Mouse (Mus musculus) lung, postnatal 0 days (tissue): ENCODE measurements around the gene Tmem217. TPM values are rescaled to one million over a fixed set of nuclear protein-coding genes. Genes with fewer than 3 reads are reported as not detected.

Experiments used
- ATAC-seq: fragments of 200-750 bp; cut with Nextera tagmentation; 2 replicates; pipeline ENCODE4 v1.8.0; 2017; ENCODE audit warnings: moderate library complexity
- DNase-seq: peaks from one replicate; pipeline ENCODE4 v3.0.0-alpha.2; 2016; ENCODE audit warnings: low spot score
- H3K27ac ChIP-seq: fragments of 300-500 bp; sonication (generic); 2 replicates; pipeline ENCODE4 v1.5.1; 2014; ENCODE audit warnings: antibody characterized with exemption, mild to moderate bottlenecking, low read length, mixed read lengths
- H3K27me3 ChIP-seq: fragments of 300-500 bp; sonication (generic); replicated peaks from 2 replicates; pipeline ENCODE4 v1.6.1; 2014; ENCODE audit warnings: low read length, mixed read lengths; ENCODE audit not compliant: insufficient read depth
- H3K36me3 ChIP-seq: fragments of 300-500 bp; sonication (generic); 2 replicates; pipeline ENCODE4 v1.6.1; 2014; ENCODE audit warnings: low read length, mixed read lengths; ENCODE audit not compliant: insufficient read depth
- H3K4me1 ChIP-seq: fragments of 300-500 bp; sonication (generic); 2 replicates; pipeline ENCODE4 v1.6.1; 2014; ENCODE audit warnings: antibody characterized with exemption, low read depth, low read length, mixed read lengths; ENCODE audit not compliant: insufficient read depth
- H3K4me2 ChIP-seq: fragments of 300-500 bp; sonication (generic); replicated peaks from 2 replicates; pipeline ENCODE4 v1.6.1; 2014; ENCODE audit warnings: low read depth, mild to moderate bottlenecking, low read length, moderate library complexity, mixed read lengths
- H3K4me3 ChIP-seq: fragments of 300-500 bp; sonication (generic); 2 replicates; pipeline ENCODE4 v1.5.1; 2014; ENCODE audit warnings: low read depth, low read length
- H3K9ac ChIP-seq: fragments of 300-500 bp; sonication (generic); replicated peaks from 2 replicates; pipeline ENCODE4 v1.6.1; 2014; ENCODE audit warnings: low read depth, mild to moderate bottlenecking
- H3K9me3 ChIP-seq: fragments of 300-500 bp; sonication (generic); 2 replicates; pipeline ENCODE4 v1.6.1; 2016; ENCODE audit warnings: low read length, mixed read lengths
- CTCF ChIP-seq: IDR thresholded peaks from 2 replicates; pipeline ENCODE4 v1.5.1; 2016; ENCODE audit warnings: antibody characterized with exemption, mild to moderate bottlenecking
- EP300 ChIP-seq: IDR thresholded peaks from 2 replicates; pipeline ENCODE4 v1.6.1; 2016; ENCODE audit warnings: antibody characterized with exemption, mild to moderate bottlenecking, control low read depth
- WGBS: fragments of 180-500 bp; shearing (Covaris S2); extraction: QIAGEN DNeasy Blood & Tissue Kit; methylation state at CpG from one replicate; pipeline ENCODE4 v1.1.7; 2014; 5-methylcytosine and 5-hydroxymethylcytosine counted together
- polyA plus RNA-seq: library from polyadenylated mRNA; unstranded; fragments of >200 nt; fragmentation: Nextera tagmentation; extraction: Ambion mirVana; gene quantifications from 2 replicates; pipeline ENCODE4 v1.2.1, GENCODE M21; 2015

Gene Tmem217
- polyA plus RNA-seq, 1 experiment from 2014 or later: 0.31 TPM

GRCm38 (mm10) chr17:29589221-29589898 is 37.2 kb upstream of the Tmem217 start:
- peak; percentile 34 for TF ChIP-seq CTCF
- TF ChIP-seq EP300: no peak
- ATAC-seq (peak; percentile 79), DNase-seq (peak; percentile 65)
- Histone ChIP-seq H3K36me3 (no peaks in the 10 kb centered on the region), H3K9ac (no peak overlapping the region), H3K4me2 (no peak overlapping the region), H3K27ac (no peak overlapping the region), H3K27me3 (no peaks in the 10 kb centered on the region), H3K4me3 (no peak overlapping the region), H3K9me3 (no peaks in the 10 kb centered on the region), H3K4me1 (no peaks in the 10 kb centered on the region)
- 47% methylated on average over 11 of the region's 11 CpGs for WGBS

- Histone ChIP-seq H3K9me3 (no peaks in the 10 kb centered on the region), H3K9ac (no peak overlapping the region), H3K4me2 (no peak overlapping the region), H3K4me3 (no peak overlapping the region), H3K4me1 (no peaks in the 10 kb centered on the region), H3K27me3 (no peaks in the 10 kb centered on the region), H3K27ac (no peak overlapping the region), H3K36me3 (no peaks in the 10 kb centered on the region)
- 70% methylated on average over 9 of the region's 9 CpGs for WGBS
- ATAC-seq (no peak), DNase-seq (no peak)
- TF ChIP-seq EP300: no peak
- TF ChIP-seq CTCF: no peak
Measured at GRCm38 (mm10) chr17:29586921-29587320, 34.7 kb upstream of the Tmem217 start.

GRCm38 (mm10) chr17:29585446-29585845 is 33.3 kb upstream of the Tmem217 start:
- DNase-seq (no peak), ATAC-seq (no peak)
- no peak overlapping the region for H3K9ac ChIP-seq
- no peak for TF ChIP-seq CTCF
- no peak overlapping the region for H3K27ac ChIP-seq
- no peaks in the 10 kb centered on the region for H3K36me3 ChIP-seq
- H3K27me3 ChIP-seq: no peaks in the 10 kb centered on the region
- no peaks in the 10 kb centered on the region for H3K9me3 ChIP-seq
- 84% methylated on average over 5 of the region's 6 CpGs for WGBS
- no peaks in the 10 kb centered on the region for H3K4me1 ChIP-seq
- no peak overlapping the region for H3K4me3 ChIP-seq
- H3K4me2 ChIP-seq: no peak overlapping the region

GRCm38 (mm10) chr17:29584737-29585136 is 32.6 kb upstream of the Tmem217 start:
- no peak for DNase-seq
- H3K36me3 ChIP-seq: no peaks in the 10 kb centered on the region
- H3K9ac ChIP-seq: no peak overlapping the region
- no peak overlapping the region for H3K27ac ChIP-seq
- no peaks in the 10 kb centered on the region for H3K4me1 ChIP-seq
- no peak for TF ChIP-seq EP300
- TF ChIP-seq CTCF: no peak
- no peaks in the 10 kb centered on the region for H3K27me3 ChIP-seq
- 74% methylated on average over 3 of the region's 3 CpGs for WGBS
- no peaks in the 10 kb centered on the region for H3K9me3 ChIP-seq
- no peak overlapping the region for H3K4me2 ChIP-seq
- no peak for ATAC-seq
- H3K4me3 ChIP-seq: no peak overlapping the region

- ATAC-seq (no peak), DNase-seq (no peak)
- H3K4me3 ChIP-seq: no peak overlapping the region
- no peak overlapping the region for H3K4me2 ChIP-seq
- 73% methylated on average over 5 of the region's 5 CpGs for WGBS
- no peaks in the 10 kb centered on the region for H3K9me3 ChIP-seq
- H3K4me1 ChIP-seq: no peaks in the 10 kb centered on the region
- no peak overlapping the region for H3K9ac ChIP-seq
- no peak for TF ChIP-seq EP300
- TF ChIP-seq CTCF: no peak
- no peaks in the 10 kb centered on the region for H3K27me3 ChIP-seq
- no peaks in the 10 kb centered on the region for H3K36me3 ChIP-seq
- no peak overlapping the region for H3K27ac ChIP-seq
Measured at GRCm38 (mm10) chr17:29584306-29584705, 32.1 kb upstream of the Tmem217 start.

GRCm38 (mm10) chr17:29583569-29583968 is 31.4 kb upstream of the Tmem217 start:
- Histone ChIP-seq H3K9me3 (no peaks in the 10 kb centered on the region), H3K4me3 (no peak overlapping the region), H3K4me2 (no peak overlapping the region), H3K27ac (no peak overlapping the region), H3K36me3 (no peaks in the 10 kb centered on the region), H3K4me1 (no peaks in the 10 kb centered on the region), H3K9ac (no peak overlapping the region), H3K27me3 (no peaks in the 10 kb centered on the region)
- TF ChIP-seq EP300 (no peak), CTCF (no peak)
- 74% methylated on average over 5 of the region's 5 CpGs for WGBS
- ATAC-seq (no peak), DNase-seq (no peak)
